ENCODE assay signal across 8 mouse cellular contexts in the genomic region with DNA sequence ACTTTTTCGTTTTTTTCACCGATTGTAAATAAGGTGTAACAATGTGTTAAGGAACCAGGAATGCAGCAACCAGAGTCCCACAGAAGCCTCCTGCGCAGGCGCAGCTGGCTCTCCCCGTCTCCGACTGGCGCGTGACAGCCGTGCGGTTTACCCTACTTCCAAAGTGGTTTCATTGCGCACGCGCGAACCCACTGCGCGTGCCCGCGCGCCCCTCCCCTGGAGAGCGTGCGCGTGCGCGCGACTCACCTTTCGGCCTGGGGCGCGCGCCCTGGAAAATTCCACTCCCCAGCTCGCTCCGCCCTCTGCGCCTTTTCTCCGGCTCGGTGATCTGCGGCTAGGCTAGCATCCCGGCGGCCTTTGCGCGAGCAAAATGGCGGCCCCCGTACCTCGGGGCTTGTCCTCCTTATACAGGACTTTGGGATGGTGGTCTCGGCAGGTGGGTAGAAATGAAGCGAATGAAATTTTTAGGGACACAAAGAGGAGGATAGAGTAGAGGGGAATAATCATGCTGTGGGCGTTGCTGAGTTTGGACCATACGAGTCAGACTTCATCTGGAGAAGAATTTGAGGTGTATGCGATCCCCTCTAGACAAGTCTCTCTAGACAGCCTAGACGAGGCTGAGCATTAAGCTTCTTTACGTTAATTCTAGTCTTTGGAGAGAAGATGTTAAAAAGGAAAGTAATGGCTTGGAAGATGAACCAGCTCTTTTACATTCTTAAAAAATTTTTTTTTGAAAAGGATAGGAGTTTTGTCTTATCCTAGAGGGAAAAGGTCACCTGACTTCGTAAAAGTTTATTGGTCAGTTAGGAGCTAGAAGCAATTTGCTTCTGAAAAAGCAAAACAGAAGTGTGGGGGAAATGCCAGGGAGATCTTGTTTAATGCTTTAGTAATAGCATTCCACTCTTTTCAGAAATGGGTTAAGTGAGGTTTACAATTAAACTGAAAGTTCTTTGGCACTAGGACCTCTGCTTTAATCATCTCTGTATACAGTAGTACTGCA. TPM values are rescaled to one million over a fixed set of nuclear protein-coding genes. Genes with fewer than 3 reads are reported as not detected.
DNase-seq lines count a peak whose midpoint lies in the region; ATAC-seq and TF ChIP-seq lines count a peak whose summit lies in the region.

A gene (plus strand): TSS at position 213 of the 1,000 bp plus-strand sequence.

- H3K9me3 ChIP-seq in embryonic facial prominence, embryonic 15.5 days (replicated peaks): no peaks in the 10 kb centered on the region
- no peaks in the 10 kb centered on the region for H3K9me3 ChIP-seq in kidney, embryonic 14.5 days (ENCODE audit: control insufficient read depth, low read length)
- no peaks in the 10 kb centered on the region for H3K9me3 ChIP-seq in limb, embryonic 15.5 days

- peak within 1 kb of the TSS; percentile 49 for H3K4me2 ChIP-seq in embryonic facial prominence, embryonic 15.5 days (replicated peaks)
- peak within 1 kb of the TSS; percentile 49 for H3K4me2 ChIP-seq in kidney, embryonic 14.5 days (replicated peaks; ENCODE audit: low read depth, low read length)
- peak within 1 kb of the TSS; percentile 43 for H3K4me2 ChIP-seq in limb, embryonic 15.5 days

- TF ChIP-seq POLR2A in bone marrow, adult 2 months (IDR thresholded peaks at IDR 0.05; ENCODE audit: borderline replicate concordance, control insufficient read depth, low read depth, low read length): peak; percentile 37; the same call in 1 of the 2 replicates

- ATAC-seq in embryonic facial prominence, embryonic 15.5 days (ENCODE audit: insufficient number of reproducible peaks, low FRiP score, low TSS enrichment, low read depth): peak; percentile 91
- ATAC-seq in kidney, embryonic 14.5 days (ENCODE audit: low FRiP score, low TSS enrichment): peak; percentile 96
- peak; percentile 91 for ATAC-seq in limb, embryonic 15.5 days (ENCODE audit: insufficient number of reproducible peaks, low FRiP score, low TSS enrichment, low read depth)

- peaks cover 11% of the 10 kb centered on the region for H3K36me3 ChIP-seq in embryonic facial prominence, embryonic 15.5 days
- H3K36me3 ChIP-seq in kidney, embryonic 14.5 days (ENCODE audit: control insufficient read depth, insufficient read depth, low read length): peaks cover 8% of the 10 kb centered on the region; the same call in 1 of the 2 replicates
- no peaks in the 10 kb centered on the region; the same call in 1 of the 2 replicates for H3K36me3 ChIP-seq in limb, embryonic 15.5 days

- under 1% methylated on average over 50 of the region's 50 CpGs for WGBS in bone marrow, adult 2 months
- WGBS in embryonic facial prominence, embryonic 15.5 days: under 1% methylated on average over 50 of the region's 50 CpGs
- WGBS in kidney, embryonic 14.5 days: under 1% methylated on average over 50 of the region's 50 CpGs
- WGBS in limb, embryonic 15.5 days: under 1% methylated on average over 50 of the region's 50 CpGs

- peak within 1 kb of the TSS; percentile 73 for H3K4me3 ChIP-seq in bone marrow, adult 2 months (replicated peaks; ENCODE audit: control insufficient read depth, low read depth, low read length)
- H3K4me3 ChIP-seq in embryonic facial prominence, embryonic 15.5 days (replicated peaks): peak within 1 kb of the TSS; percentile 59
- H3K4me3 ChIP-seq in kidney, embryonic 14.5 days (ENCODE audit: low read length): peak within 1 kb of the TSS; percentile 59
- peak within 1 kb of the TSS; percentile 50 for H3K4me3 ChIP-seq in limb, embryonic 15.5 days

- peak within 1 kb of the TSS; percentile 31; the same call in 1 of the 2 replicates for H3K27ac ChIP-seq in bone marrow, adult 2 months (ENCODE audit: control insufficient read depth, insufficient read depth, low read depth, low read length, poor library complexity)
- peak within 1 kb of the TSS; percentile 82 for H3K27ac ChIP-seq in embryonic facial prominence, embryonic 15.5 days (replicated peaks)
- no peak within 1 kb of the TSS; the same call in 1 of the 2 replicates for H3K27ac ChIP-seq in kidney, embryonic 14.5 days (ENCODE audit: low read depth, low read length)
- H3K27ac ChIP-seq in limb, embryonic 15.5 days: peak within 1 kb of the TSS; percentile 67

- TF ChIP-seq CTCF in bone marrow, adult 2 months (IDR thresholded peaks at IDR 0.05; ENCODE audit: control insufficient read depth, insufficient read depth, low read length): no peak

- peak within 1 kb of the TSS; percentile 29 for H3K9ac ChIP-seq in embryonic facial prominence, embryonic 15.5 days
- peak within 1 kb of the TSS; percentile 60 for H3K9ac ChIP-seq in kidney, embryonic 14.5 days (ENCODE audit: low read depth, low read length)
- H3K9ac ChIP-seq in limb, embryonic 15.5 days: peak within 1 kb of the TSS; percentile 46

- H3K27me3 ChIP-seq in embryonic facial prominence, embryonic 15.5 days: no peaks in the 10 kb centered on the region
- H3K27me3 ChIP-seq in kidney, embryonic 14.5 days (ENCODE audit: control insufficient read depth, insufficient read depth, low read length): no peaks in the 10 kb centered on the region
- no peaks in the 10 kb centered on the region for H3K27me3 ChIP-seq in limb, embryonic 15.5 days

- H3K4me1 ChIP-seq in bone marrow, adult 2 months (ENCODE audit: control insufficient read depth, insufficient read depth, low read length): no peaks in the 10 kb centered on the region; the same call in 1 of the 2 replicates
- peaks cover 18% of the 10 kb centered on the region for H3K4me1 ChIP-seq in embryonic facial prominence, embryonic 15.5 days
- peaks cover 3% of the 10 kb centered on the region; the same call in 1 of the 2 replicates for H3K4me1 ChIP-seq in kidney, embryonic 14.5 days (ENCODE audit: control insufficient read depth, insufficient read depth, low read length)
- peaks cover 15% of the 10 kb centered on the region for H3K4me1 ChIP-seq in limb, embryonic 15.5 days

- DNase-seq in 416B (ENCODE audit: low read depth): peak; percentile 97
- DNase-seq in heart, adult 9 months (ENCODE audit: low spot score in 2 of 2): peak; percentile 99 to 100
- DNase-seq in monocyte, adult 2 months (ENCODE audit: low read depth in 1 of 2, low spot score in 2 of 2): peak; percentile 93 to 95
- peak; percentile 96 to 98 for DNase-seq in spleen, postnatal 36 days (ENCODE audit: low spot score in 2 of 2)

RNA-seq across cellular contexts. Expression of the gene that starts here (rescaled TPM):
- polyA plus RNA-seq in bone marrow, adult 2 months (2011; ENCODE audit: insufficient read depth, insufficient read length, low replicate concordance, missing spikeins): 7.8 and 16.9 TPM in 2 replicates
- 36.8 and 43.6 TPM in 2 replicates for polyA plus RNA-seq in embryonic facial prominence, embryonic 15.5 days (2015; fragmentation: Nextera tagmentation; extraction: Ambion mirVana)
- polyA plus RNA-seq in kidney, embryonic 14.5 days (2014; fragmentation: Nextera tagmentation; extraction: Ambion mirVana): 58.4 and 64.8 TPM in 2 replicates
- polyA plus RNA-seq in limb, embryonic 15.5 days (2015; fragmentation: Nextera tagmentation; extraction: Ambion mirVana): 37.6 and 41.4 TPM in 2 replicates
